Mouse (Mus musculus): Measurements from ENCODE around the gene Pamr1.

DNA sequence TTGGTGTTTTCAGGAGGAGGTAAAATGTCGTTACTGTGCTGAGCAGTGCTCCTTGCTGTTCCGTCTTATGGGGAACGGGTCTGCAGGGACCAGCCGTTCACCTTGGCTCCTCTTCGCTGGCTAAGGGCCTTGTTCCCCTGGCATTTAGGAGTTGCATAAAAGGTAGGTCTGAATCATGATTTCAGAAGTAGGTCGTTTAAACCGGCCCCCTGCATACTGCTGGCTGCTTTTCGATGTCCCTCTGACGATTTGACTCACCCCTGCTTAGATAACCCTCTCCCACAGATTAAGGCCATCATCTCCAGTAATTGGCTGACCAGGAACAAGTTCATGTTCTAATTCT is 136.3 kb downstream of the Pamr1 start:
- TF ChIP-seq CTCF (IDR thresholded peaks at IDR 0.05; ENCODE audit: low read depth, low read length) (no peak), POLR2A (IDR thresholded peaks at IDR 0.05; ENCODE audit: extremely low read depth, insufficient read depth, low read length) (no peak)
